Mouse (Mus musculus): Measurements from ENCODE around the gene Psg17. TPM values are rescaled to one million over a fixed set of nuclear protein-coding genes. Genes with fewer than 3 reads are reported as not detected.

Gene Psg17
- polyA plus RNA-seq (2012; rRNA removed; ENCODE audit: low replicate concordance) = 0.06 and 0.09 TPM in 2 replicates

GRCm38 (mm10) chr7:18821507-18821906 is at the start of gene Psg17:
Psg17 (minus strand) TSS chr7:18821607.

DNA sequence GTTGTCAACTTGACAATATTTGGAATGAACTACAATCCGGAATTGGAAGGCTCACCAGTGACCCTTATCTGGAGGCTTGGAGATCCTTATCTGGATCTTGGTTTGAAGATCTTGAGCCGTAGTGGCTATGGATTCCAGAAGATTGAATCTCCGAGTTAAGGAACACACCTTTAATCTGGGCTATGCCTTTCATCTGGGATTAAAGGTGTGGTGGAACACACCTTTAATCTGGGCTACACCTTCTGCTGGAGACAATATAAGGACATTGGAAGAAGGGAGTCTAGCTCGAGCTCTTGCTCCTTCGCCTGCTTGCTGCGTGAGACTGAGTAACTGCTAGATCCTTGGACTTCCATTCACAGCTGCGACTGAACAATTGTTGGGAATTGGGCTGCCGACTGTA is 49.6 kb upstream of the Psg17 start, which contains the start of gene Pglyrp1:
Gene Pglyrp1 (plus strand): TSS at position 301 of the 400 bp plus-strand sequence.

DNA sequence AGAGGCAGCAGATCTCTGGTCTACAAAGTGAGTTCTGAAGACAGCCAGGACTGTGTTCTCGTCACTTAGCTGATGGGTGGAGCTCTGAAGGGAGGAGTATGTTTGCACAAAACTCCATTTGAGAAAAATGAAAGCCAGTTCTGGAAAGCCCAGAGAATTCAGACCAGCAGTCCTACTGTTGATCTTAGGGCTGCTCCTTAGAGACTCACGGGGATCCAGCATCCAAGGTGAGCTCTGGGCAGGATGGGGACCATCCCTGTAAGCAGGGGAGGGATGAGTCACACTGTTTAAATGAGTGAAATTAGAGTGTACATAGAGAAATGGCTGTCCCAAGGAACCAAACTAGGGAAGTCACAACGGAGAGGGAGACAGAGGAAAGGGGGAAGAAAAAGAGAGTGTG is 18.5 kb upstream of the Psg17 start, which contains the start of gene Mill2:
Gene Mill2 (plus strand): TSS at position 102 of the 400 bp plus-strand sequence.

DNA sequence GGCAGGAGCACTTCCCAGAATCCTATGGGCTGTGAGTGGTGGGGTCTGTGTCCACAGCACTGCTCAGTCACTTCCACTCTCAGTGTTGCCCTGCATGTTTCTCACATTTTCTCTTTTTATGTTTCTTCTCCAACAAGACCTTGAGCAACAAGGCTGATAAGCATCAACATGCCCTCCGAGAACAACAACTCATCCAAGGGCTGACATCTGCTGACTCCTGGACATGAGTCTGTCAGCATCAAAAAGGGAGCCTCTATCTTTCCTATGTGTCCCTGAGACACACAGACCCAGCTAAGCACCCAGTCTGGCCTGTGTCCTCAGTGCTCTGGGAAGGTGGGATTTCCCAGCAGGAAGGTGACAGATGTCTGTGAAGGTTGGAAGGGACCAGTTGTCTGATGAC is 23.0 kb downstream of the Psg17 start, which contains the start of gene Psg19:
Gene Psg19 (minus strand): TSS at position 101 of the 400 bp plus-strand sequence.

Other genes starting within 250 kb of the Psg17 start
- not detected in 2 replicates for gene Psg23, start 205.1 kb downstream of the Psg17 start, polyA plus RNA-seq (2012; rRNA removed; ENCODE audit: low replicate concordance)
- gene Psg21, start 164.9 kb downstream of the Psg17 start, polyA plus RNA-seq (2012; rRNA removed; ENCODE audit: low replicate concordance) = not detected in 2 replicates
- gene Psg20, start 135.4 kb downstream of the Psg17 start, polyA plus RNA-seq (2012; rRNA removed; ENCODE audit: low replicate concordance) = not detected in 2 replicates
- gene Psg22, start 103.5 kb downstream of the Psg17 start, polyA plus RNA-seq (2012; rRNA removed; ENCODE audit: low replicate concordance) = 0.30 and 0.82 TPM in 2 replicates
- not detected in 2 replicates for gene Psg19, start 23.1 kb downstream of the Psg17 start, polyA plus RNA-seq (2012; rRNA removed; ENCODE audit: low replicate concordance)
- gene Mill2, start 18.4 kb upstream of the Psg17 start, polyA plus RNA-seq (2012; rRNA removed; ENCODE audit: low replicate concordance) = 8.4 and 13.8 TPM in 2 replicates
- 35.8 and 92.8 TPM in 2 replicates for gene Pglyrp1, start 49.7 kb upstream of the Psg17 start, polyA plus RNA-seq (2012; rRNA removed; ENCODE audit: low replicate concordance)
- 16.6 and 33.5 TPM in 2 replicates for gene Ccdc61, start 88.8 kb upstream of the Psg17 start, polyA plus RNA-seq (2012; rRNA removed; ENCODE audit: low replicate concordance)
- gene Nova2, start 104.3 kb upstream of the Psg17 start, polyA plus RNA-seq (2012; rRNA removed; ENCODE audit: low replicate concordance) = 1.0 and 1.6 TPM in 2 replicates
- 0.11 TPM in 1 of 2 replicates, not detected in the other for gene Nanos2, start 165.8 kb upstream of the Psg17 start, polyA plus RNA-seq (2012; rRNA removed; ENCODE audit: low replicate concordance)
- gene Mypop, start 169.6 kb upstream of the Psg17 start, polyA plus RNA-seq (2012; rRNA removed; ENCODE audit: low replicate concordance) = 8.8 and 14.6 TPM in 2 replicates
- 23.1 and 50.9 TPM in 2 replicates for gene Irf2bp1, start 182.4 kb upstream of the Psg17 start, polyA plus RNA-seq (2012; rRNA removed; ENCODE audit: low replicate concordance)
- gene Foxa3, start 201.9 kb upstream of the Psg17 start, polyA plus RNA-seq (2012; rRNA removed; ENCODE audit: low replicate concordance) = 0.13 and 0.27 TPM in 2 replicates
- 71.7 and 98.5 TPM in 2 replicates for gene Sympk, start 202.8 kb upstream of the Psg17 start, polyA plus RNA-seq (2012; rRNA removed; ENCODE audit: low replicate concordance)
- not detected in 2 replicates for gene Rsph6a, start 233.1 kb upstream of the Psg17 start, polyA plus RNA-seq (2012; rRNA removed; ENCODE audit: low replicate concordance)